Mouse (Mus musculus): Measurements from ENCODE around the gene Rbfox1.

DNA sequence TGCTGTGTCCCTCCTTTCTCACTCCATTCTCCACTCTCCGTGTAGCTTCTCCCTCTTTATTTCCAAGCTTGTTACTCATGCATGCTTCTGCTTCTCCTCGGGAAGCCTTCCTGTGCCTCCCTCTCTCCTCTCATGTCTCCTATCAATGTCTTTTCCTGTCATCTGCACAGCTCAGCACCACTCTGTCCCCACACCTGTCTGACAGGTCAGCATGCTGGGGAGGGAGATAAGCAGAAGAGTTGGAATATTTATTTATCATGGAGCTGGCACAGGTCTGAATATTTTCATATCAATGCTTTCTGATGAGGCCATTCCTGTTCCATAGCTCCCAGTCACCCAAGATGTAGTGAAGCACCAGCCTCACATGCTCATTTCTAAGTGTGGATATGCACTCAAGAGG is 218.6 kb downstream of the Rbfox1 start:
- TF ChIP-seq POLR2A (IDR thresholded peaks at IDR 0.05; ENCODE audit: insufficient read depth, low read depth, low read length) = no peak
- no peak for TF ChIP-seq CTCF (IDR thresholded peaks at IDR 0.05; ENCODE audit: insufficient read depth, low read depth, low read length)

All from olfactory bulb, adult 2 months (tissue).